Mouse (Mus musculus): ENCODE data around the gene Pnn.

- TF ChIP-seq CTCF (IDR thresholded peaks at IDR 0.05; ENCODE audit: low read depth, low read length) (no peak), EP300 (IDR thresholded peaks at IDR 0.05; ENCODE audit: insufficient read depth, low read depth, low read length) (no peak)
Observed at GRCm38 (mm10) chr12:59017970-59018369, 48.7 kb upstream of the Pnn start.

Data from ES-Bruce4 (cell line).